Mouse (Mus musculus) regulatory T cell (primary cell): ENCODE data around the gene Gm43738.
"Not testable (repeated sequence)": the region's sequence is repeated elsewhere in the genome, so short reads cannot be mapped to it uniquely, and the experiment has no call there.

Experiments used
- in situ Hi-C: fragments of 300-600 bp; cut with MboI, MseI; formaldehyde crosslinking; loops from one replicate; pipeline ENCODE4 v1.15.1; 2025; ENCODE audit warnings: high pct_unique_total_duplicates

Gm43738 gene

GRCm38 (mm10) chr3:89102495-89103290 is 1.8 kb upstream of the Gm43738 start:
- in situ Hi-C loops, result no loop called here

GRCm38 (mm10) chr3:89101812-89102494 is 1.1 kb upstream of the Gm43738 start, which contains the start of gene Fdps:
TSS of gene Fdps (minus strand) at chr3:89101959.
- in situ Hi-C loops, result no loop called here

GRCm38 (mm10) chr3:89101459-89101811 is 536 bp upstream of the Gm43738 start:
- in situ Hi-C loops, result no loop called here

DNA sequence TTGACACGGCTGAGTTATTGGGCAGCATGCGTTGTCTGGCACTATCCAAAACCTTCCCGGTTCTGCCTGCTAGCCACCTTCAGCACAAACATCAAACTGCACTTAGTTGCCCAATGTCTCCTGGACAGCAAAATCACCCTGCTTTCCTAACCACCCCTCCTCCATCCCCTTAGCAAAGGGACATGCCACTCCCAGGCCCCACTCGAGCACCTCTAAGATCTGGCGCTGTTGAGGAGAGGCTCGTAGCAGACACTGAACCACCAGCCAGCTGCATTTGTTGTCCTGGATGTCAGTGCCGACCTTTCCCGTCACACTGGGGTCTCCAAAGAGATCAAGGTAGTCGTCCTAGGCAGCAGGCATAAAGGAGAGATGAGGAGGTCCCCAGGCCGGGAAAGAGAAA is 6.9 kb downstream of the Gm43738 start:
- in situ Hi-C loops, result loop anchor here (5.0 kb wide), 1 partner anchor 113 kb away; no protein-coding TSS in a partner anchor

GRCm38 (mm10) chr3:89093175-89093574 is 7.7 kb downstream of the Gm43738 start, which contains the start of gene Rusc1:
TSS of gene Rusc1 (minus strand) at chr3:89093311.
- in situ Hi-C loops, result loop anchor here (5.0 kb wide), 1 partner anchor 114 kb away; no protein-coding TSS in a partner anchor

GRCm38 (mm10) chr3:89092509-89093090 is 8.3 kb downstream of the Gm43738 start:
- in situ Hi-C loops, result loop anchor here (5.0 kb wide), 1 partner anchor 115 kb away; no protein-coding TSS in a partner anchor

DNA sequence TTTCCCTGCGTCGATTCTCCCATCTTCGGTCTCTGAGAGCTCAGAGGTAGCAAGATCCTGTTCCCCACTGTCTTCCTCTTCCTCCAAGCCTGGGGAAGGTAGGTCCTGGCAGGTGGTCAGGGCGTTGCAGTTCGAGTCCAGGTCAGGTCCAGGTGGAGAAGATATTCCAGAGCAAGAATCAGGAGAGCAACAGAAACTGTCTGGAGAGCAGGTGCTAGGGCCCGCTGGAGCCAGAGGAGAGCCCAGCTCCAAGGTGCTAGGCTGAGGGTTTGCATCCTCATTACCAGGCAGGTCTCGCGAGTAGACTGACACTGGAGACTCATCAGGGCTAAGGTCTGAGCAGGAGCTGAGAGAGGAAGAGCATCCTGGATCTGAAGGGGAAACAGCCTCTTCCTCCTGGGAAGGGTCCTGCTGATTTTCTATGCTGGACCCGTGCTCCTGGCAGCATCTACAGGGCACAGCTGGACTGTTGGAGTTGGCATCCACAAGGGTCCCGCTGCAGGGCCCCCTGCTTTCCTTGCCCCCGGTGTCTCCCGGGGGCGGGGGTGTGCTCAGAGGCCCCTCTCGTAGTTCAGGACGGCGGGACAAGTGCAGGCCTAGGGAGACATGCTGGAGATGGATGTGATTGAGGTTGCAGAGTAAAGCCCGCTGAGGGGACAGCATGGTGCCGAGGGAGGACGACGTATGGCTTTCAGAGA is 8.9 kb downstream of the Gm43738 start:
- in situ Hi-C loops, result loop anchor here (5.0 kb wide), 1 partner anchor 115 kb away; no protein-coding TSS in a partner anchor

DNA sequence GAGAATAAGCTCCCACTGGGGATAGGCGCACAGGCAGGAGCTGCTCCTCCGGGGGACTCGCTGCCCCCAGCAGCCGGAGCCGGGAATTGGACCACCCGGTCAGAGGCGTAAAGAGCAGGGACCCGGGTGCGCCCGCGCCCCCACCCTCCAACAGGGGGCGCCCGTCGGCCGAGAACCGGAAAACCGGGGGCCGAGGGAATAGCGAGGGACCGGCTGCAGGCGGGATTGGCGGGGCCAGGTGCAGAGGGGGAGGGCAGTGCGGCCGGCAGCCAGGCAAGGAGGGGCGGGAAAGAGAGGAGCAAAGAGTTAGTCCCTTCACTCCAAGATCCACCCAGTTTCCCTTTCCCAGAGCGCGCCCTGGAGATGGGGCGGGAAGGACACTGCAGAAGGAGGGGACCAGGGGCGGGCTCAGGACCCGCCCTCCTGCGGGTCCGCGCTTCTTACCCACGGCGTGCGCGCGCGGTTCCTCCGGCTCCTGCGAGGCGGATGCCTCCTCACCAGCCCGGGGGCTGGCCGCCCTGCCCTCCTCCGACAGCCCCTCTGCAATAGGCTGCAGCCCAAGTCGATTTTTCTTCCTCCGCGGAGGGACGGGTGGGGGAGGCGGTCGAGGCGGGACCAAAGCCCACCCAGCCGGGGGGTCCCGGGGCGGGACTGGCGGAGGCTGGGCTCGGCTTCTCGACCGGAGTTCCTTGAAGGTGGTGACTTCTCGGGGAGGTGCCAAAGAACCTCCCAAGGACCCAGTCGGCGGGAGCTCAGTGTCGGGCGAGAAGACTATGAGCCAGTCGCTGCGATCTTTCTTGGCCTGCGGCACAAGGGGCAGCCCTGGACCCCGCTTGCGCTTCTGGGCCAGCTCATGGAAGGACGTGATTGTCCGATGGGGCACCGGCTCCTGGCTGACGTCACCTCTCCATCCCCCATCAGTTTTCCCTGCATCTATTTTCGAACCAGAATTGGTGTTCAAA is 9.9 kb downstream of the Gm43738 start:
- in situ Hi-C loops, result loop anchor here (5.0 kb wide), 1 partner anchor 116 kb away; no protein-coding TSS in a partner anchor

GRCm38 (mm10) chr3:89089882-89090591 is 10.9 kb downstream of the Gm43738 start:
- in situ Hi-C loops, result loop anchor here (5.0 kb wide), 1 partner anchor 117 kb away; no protein-coding TSS in a partner anchor

DNA sequence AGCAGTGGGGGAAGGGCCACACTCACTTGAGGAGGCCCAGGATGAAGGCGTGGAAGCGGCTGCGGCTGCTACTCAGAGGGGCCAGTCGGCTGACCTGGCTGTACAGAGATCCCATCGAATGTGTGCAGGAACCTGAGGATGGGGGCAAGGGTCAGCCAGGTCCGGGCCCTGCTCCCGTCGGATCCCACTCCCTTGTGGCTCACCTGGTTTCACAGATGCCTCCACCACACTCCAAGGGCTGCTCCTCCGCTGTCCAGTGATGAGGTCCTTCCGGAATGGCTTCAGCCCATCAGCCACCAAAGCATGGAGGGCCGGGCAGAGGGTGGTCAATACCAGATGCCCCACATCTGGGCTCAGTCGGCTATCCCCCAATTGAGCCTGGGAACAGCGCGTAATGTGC is 11.9 kb downstream of the Gm43738 start:
- in situ Hi-C loops, result no loop called here

DNA sequence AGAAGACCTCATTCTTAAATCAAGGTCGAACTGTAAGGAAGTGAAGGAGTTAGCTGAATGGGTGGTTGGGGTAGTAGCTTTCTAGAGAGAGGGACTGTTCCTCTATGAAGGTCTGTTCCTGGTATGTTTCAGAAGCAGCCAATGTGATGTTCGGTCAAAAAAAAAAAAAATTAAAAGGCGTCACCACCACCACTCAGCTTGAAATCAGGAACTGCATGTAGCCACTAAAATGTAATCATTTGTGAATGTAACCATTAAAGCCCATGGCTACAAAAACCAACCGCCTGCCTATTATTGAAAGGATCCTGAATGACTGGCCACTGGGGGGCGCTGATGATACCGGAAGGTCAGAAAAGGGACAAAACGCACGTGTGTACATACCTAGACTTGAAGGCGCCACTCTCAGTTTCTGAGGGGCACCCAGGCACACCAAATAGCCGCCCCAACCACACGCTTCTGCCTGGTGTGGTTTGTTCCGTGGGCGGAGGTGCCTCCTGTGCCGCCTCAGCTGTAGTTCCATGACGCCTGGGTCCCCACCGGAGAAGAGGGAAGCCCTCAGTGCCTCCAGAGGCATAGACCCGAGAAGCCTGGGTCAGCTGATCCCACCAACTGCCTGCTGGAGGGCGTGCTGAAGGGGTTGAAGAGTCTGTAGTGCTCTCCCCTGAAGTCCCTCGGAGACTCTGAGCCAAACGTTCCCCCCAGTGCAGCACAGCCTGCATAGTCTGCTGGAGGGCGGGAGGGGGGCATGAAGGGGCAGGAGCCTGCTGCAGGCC is 13.4 kb downstream of the Gm43738 start:
- in situ Hi-C loops, result no loop called here

- in situ Hi-C loops, result no loop called here
These were observed 16.2 kb downstream of the Gm43738 start for GRCm38 (mm10) chr3:89084654-89085190.

- in situ Hi-C loops, result no loop called here
These were observed 16.8 kb downstream of the Gm43738 start for GRCm38 (mm10) chr3:89084133-89084532.

DNA sequence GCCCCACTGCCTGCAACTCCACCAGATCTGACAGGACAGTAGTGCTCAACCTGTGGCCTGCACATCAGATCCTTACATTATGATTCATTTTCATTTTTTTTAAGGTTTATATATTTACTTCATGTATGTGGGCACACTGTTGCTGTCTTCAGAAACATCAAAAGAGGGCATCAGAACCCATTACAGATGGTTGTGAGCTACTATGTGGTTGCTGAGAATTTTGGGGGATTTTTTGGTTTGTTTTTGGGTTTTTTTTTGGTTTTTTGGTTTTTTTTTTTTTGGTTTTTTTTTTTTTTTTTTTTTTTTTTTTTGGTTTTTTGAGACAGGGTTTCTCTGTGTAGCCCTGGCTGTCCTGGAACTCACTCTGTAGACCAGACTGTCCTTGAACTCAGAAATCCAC is 18.6 kb downstream of the Gm43738 start:
- in situ Hi-C loops, result not testable (repeated sequence)

- in situ Hi-C loops, result no loop called here
These were observed 23.5 kb downstream of the Gm43738 start for GRCm38 (mm10) chr3:89077383-89077782.

GRCm38 (mm10) chr3:89067265-89067664 is 33.6 kb downstream of the Gm43738 start:
- in situ Hi-C loops, result no loop called here

- in situ Hi-C loops, result no loop called here
These were observed 39.2 kb downstream of the Gm43738 start for GRCm38 (mm10) chr3:89061696-89062095.

DNA sequence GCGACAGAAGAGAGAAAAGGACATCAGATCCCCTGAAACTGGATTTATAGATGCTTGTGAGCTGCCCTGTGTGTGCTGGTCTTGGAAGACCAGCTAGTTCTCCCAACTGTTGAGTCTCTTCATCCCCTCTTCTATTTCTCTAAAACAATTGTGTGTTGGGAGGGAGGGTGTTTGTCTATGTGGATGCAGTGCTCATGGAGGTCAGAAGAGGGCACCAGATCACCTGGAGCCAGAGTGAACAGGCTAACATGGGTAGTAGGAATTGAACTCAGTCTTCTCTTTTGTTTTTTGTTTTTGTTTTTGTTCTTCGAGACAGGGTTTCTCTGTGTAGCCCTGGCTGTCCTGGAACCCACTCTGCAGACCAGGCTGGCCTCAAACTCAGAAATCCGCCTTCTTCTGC is 42.1 kb downstream of the Gm43738 start:
- in situ Hi-C loops, result loop anchor here (5.0 to 10.0 kb wide), 2 partner anchors 84 to 744 kb away; no protein-coding TSS in a partner anchor
